Mouse (Mus musculus) lung, postnatal 4 days (tissue): ENCODE results near the gene Cstf2t.

Experiments used
- DNase-seq, 2 experiments: peaks; one replicate each; pipeline ENCODE4 v3.0.0; 2021

Cstf2t gene

DNA sequence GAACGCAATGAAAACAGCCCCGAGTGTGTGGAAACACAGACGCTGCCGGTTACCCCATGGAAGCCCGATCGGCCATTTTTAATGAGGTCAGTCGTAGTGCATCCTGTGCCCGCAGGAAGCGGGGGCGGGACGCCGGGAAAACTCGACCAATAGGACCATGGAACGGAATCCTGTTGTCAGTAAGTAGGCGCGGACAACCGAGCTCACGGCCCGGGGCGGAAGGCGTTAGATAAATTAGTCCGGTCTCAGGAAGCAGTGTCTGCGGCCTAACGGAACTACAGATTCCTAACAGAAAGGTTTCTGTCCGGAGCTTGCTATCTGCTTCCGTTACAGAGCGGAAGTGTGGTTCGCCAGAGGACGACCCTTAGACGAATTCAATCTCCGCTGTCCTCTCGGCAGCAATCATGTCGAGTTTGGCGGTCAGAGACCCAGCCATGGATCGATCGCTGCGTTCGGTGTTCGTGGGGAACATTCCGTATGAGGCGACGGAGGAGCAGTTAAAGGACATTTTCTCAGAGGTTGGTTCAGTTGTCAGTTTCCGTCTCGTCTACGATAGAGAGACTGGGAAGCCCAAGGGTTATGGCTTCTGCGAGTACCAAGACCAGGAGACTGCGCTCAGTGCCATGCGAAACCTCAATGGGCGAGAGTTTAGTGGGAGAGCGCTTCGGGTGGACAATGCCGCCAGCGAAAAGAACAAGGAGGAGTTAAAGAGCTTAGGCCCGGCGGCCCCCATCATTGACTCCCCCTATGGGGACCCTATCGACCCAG is at the start of gene Cstf2t:
Cstf2t (plus strand) TSS at position 176 of the 768 bp plus-strand sequence.
- DNase-seq = peak; percentile 100

DNA sequence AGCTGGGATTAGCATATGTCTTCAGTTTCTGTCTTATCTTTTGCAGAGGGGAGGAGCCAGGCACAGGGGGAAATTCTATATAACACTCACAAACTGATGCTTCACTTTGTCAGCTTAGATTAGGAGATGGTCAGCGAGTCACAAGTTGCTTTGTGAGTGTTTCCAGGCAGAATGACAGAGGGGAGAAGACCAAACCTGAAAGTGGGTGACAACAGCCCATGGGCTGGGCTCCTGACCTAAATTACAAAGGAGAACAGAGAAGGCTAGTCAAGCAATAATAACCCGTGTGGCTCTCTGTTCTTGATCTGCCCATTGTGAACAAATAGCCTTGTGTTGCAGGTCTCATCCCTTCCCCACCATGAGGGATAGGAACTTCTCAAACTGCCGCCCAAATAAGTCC is 43.7 kb upstream of the Cstf2t start:
- no peak for DNase-seq

DNA sequence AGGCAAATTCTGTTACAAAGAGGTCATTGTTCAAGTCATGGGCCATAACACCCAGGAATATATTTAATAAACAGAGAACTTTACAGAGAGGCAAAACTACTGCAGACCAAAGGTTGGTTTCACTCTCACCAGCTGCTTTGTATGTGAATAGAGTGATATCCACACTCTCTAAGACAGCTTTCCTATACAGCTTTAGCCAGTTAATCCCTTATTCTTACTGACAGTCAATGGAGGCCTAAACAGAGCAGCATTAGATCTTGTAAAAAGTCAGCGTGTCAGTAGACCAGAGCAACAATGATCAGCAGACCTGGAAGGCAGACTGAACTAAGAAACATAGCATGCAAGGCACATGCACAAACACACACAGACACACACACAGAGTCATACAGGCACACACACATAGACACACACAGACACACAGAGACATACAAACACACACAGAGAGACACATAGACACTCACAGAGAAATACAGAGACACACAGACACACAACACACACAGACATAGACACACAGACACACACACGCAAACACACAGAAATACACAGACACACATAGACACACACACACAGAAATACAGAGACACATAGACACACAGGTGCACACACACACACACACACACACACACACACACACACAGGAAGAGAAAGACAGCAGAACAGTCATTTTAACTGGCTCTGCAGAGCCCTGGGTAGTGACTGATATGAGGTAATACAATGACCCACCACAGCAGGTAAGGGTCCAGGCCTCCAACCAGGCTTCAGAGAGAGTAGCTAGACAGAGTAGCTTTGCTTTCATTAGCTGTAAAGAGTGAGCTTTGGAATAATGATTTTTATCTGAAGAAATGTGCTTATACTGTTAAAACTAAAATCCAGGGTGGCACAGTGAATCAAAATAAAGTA is 41.4 kb upstream of the Cstf2t start:
- no peak for DNase-seq

DNA sequence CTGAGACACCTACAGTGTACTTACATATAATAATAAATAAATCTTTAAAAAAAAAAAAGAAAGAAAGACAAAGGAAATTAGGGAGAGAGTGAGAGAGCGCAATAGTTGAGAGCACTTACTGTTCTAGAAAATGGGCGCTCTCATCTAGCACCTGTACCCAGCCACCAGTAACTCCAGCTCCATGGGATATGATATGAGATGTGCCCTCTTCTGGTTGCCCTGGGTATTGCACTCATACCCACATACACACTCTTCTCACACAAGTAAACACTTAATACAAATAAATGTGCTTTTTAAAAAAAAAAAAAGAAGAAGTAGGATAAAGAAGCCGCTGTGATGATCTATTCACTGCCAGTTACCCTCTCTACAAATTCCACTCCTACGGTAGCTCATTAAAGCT is 36.0 kb upstream of the Cstf2t start:
- DNase-seq = no peak

DNA sequence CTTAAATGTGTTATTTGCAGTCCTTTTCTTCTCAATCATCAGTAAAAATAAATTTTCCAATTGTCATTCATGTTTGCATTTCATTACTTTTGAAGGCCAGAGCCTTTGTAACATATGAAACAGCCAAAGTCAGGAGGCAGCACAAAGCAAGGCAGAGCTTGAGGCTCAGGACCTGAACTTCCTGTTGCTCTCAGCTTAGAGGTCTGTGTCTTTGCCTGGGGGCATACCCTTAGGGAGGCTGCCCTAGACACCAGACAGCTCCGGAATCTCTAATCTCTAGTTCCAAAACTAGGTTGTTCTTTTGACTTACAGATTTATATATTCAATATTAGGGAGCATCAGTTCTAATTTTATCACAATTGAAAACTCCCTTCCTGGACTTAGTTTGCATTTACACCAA is 17.9 kb upstream of the Cstf2t start:
- DNase-seq = no peak

DNA sequence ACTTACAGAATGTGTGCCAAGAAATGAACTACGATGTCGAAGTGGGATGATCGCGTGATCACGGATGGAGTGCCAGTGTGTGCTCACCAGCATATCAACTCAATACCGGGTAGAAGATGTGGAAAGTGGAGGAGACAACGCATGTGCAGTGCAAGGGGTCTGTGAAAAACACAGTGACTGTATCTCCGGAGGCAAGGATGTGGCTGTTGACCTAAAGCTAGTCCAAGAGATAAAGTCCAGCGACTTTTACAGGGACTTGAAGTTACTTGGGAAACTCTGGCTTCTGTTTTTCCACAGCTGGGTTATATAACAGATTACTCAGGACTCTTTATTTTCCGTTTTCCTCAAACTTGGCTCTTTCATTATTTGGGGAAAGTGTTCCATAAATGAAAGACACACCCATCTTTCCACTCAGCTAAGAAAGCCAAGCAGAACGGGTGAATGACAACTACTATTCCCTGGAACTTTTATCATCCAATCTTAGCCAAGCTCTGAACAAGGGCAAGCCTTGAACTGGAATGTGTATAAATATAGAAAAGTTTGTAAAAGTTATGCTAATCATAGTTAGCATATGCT is 17.3 kb upstream of the Cstf2t start:
- DNase-seq = no peak

DNA sequence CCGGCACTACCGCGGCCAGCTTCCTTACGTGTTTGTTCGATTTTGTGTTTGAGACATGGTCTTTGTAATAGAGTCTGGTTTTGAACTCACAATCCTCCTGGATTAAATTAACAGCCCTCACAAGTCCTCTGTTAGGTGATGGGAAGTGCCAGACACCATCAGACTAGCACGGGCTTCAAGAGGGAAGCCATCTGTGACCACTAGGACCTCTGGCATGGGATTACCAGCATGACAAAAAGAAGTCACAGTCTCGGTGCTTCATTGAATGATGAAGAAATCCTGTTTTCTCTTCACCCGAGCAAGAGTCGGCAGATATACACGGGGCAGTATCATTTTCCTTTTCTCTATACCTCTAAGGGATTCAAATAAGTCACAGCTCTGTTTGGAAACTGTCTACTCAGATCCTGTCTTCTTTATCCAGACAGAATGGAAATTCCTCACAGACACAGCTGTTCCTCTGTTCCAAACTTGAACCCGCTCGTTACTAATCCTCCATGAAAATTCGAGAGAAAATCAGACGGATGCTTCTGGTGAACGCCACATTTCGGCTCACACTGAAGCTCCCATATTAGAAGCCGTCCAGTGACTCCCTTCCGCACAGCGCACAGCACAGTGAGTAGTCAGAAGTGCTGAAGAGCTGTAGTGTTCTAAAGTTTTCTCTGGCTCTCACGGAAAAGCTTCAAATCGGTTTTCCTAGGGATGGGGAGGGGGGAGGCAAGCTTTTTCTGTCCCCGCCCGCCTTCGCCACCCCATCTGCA is 8.5 kb upstream of the Cstf2t start:
- DNase-seq = no peak

DNA sequence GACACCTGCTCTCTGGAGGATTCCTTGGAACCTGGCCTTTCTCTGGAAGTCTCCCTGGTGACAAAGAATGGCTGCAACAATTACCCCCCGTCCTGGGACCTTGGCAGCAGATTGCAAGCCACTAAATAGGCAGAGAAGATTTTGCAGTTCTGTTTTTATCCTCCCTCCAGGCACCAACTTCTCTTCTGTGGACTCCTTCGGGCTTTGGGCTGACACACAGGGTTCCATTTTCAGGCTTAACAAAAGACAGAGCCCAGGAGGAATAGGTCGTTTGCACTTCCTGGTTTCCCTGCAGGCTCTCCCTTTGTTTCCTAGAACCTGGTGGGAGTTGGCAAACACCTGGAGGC is 7.9 kb upstream of the Cstf2t start:
- no peak for DNase-seq

DNA sequence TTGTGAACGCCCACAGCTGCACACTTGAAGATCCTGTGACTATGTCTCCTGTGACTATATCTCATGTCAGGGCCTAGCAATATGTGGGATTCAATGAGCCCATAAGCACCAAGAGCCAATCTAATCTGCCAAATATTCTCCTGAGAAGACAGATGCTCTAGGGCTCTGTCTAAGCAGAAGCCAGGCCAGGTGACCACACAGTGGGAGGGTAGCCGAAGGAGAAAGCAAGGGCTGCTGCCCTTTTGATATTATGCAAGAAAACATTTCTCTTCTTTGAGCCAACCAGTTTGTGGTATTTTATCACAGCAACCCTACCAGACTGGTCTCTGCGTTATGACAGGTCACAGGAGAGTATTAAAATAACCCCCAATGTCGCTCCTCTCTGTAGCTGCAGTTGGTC is 6.5 kb upstream of the Cstf2t start:
- no peak for DNase-seq

DNA sequence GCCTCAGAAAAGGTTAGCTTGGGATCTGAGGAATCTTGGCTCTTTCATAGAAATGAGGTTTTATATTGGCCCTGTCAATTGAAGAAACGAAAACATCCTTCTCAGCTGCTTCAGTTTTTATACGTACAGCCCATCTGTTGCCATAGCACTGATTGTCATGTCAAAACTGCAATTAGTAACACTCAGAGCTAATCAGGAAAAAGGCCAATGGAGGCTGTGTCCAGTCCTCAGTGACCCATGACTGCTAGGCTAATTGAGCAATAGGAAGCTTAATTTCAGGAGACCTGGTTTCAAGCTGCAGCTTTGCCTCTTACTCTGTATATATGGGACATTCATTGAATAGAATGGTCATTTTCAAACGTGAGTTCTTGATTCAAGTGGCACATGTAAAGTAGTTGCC is 4.4 kb upstream of the Cstf2t start:
- no peak for DNase-seq

DNA sequence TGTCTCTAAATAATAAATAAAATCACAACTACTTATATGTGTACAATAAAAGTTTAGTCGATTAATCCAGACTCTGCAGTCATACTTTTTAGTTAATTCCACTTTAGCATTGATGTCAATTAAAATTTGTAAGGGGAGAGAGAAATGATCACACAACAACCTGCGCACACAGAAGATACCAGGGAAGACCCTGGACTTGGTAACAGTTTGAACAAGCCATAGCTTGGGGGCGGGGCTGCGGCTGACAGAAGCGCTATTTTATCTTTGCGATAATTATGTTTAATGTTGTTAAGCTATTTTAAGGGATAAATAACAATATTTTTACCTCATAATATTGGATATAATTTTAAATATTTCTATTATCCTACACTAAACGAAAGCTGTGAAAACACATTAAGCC is 411 bp upstream of the Cstf2t start:
- no peak for DNase-seq

DNA sequence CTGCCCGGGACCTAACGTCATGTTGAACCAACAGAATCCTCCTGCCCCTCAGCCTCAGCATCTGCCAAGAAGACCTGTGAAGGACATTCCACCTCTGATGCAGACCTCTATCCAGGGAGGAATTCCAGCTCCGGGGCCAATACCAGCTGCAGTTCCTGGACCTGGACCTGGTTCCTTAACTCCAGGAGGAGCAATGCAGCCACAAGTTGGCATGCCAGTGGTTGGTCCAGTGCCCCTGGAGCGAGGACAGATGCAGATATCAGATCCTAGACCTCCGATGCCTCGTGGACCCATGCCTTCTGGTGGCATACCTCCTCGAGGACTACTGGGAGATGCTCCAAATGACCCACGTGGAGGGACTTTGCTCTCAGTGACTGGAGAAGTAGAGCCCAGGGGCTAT is 1.1 kb downstream of the Cstf2t start:
- peak in 1 of 2 experiments; percentile 23 for DNase-seq

DNA sequence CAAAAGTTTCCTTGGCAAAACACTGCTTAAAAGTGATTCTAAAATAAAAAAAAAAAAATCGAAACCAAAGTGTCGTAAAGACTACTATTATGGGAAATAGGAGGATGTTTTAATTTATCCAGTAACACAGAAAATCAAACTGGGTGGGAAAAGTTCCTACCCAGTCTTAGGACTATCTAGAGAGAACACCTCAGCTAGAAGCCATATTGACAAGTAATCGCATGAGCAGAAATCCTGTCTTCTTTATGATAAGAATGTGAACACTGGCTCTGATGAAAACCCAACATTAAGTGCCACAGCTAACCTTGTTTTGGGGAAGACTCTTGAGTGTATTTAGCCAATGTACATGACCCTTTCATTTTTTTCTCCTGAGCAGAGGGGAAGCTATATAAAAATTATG is 15.2 kb downstream of the Cstf2t start:
- no peak for DNase-seq

DNA sequence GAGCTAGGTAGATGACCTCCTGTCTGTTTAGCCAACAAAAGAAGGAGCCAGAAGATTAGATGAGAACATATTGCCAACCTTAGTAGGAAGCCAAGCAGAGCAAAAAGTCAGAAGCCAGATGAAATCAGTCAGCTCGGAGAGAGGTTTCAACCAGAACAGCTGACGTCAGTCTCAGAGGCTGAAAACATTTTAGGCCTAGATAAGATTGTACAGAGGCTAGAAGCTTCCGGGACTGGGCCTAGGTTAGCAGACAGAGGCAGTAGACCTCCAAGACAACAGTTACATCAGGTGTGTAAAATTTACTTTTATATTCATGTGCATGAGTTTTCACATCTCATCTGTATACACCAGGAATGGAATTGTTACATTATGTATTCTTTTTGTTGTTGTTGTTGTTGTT is 16.7 kb downstream of the Cstf2t start:
- DNase-seq = no peak

DNA sequence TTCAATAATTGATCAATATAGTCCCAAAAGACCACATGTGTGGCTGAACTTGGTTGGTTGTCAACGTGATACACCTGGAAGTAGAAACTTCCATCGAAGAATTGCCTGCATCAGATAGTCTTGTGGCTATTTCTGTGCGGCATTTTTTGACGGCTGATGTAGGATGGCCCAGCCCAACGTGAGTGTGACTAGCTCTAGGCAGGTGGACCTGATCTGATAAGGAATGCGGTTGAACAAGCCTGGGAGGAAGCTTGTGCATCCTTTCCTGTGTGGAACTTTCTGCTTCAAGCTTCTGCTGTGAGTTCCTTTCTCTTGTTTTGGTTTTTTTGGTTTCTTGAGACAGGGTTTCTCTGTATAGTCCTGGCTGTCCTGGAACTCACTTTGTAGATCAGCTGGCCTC is 22.1 kb downstream of the Cstf2t start:
- DNase-seq = no peak

DNA sequence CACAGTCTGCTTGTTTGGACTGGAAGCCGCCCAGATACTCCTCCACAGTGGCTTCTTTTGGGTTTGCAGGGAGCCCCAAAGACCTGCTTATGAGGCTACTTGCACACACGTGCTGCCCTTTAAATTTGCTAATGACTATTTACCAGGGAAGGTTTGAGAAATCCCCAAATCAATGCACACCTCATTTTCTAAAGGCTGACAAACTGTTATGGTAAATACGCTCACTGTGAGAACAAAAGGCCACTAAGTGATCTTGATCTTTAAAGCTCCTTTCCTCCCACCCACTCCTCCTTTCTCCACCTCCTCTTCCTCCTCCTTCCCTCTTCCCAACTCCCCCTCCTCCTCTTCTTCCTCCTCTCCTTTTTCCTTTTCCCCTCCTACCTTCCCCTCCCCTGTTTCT is 23.4 kb downstream of the Cstf2t start:
- no peak for DNase-seq

DNA sequence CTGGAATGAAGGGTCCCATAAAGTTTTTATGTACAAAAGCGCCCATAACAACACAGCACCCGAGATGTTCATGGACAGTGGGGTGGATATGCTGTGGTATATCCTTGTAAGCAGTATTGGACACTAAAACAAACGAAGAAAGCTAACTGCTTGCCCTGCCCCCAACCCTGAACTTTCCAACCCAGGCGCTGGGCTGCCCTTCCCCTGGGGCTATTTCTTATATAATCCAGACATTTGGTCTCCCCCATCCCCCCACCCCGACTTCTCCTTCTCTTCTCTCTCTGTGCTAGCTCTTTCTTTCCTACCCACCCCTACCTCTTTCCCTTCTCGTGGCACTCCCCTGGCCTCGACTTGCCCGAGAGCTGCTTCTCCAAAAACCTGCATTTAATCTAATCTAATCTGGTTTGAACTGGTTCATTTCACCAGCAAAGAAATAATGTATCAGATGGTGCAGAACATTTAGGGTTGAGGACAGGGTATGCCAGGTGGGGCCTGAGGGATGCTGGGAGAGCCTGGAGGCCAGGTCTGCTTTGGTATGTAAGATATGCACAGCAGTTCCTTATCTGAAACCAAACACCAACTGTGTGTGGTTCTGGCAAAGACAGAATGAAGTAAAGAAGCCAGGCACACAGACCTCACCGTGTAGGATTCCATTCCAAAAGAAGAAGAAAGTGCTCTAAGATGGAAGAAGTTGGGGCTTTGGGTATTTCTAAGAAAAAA is 24.4 kb downstream of the Cstf2t start:
- no peak for DNase-seq

DNA sequence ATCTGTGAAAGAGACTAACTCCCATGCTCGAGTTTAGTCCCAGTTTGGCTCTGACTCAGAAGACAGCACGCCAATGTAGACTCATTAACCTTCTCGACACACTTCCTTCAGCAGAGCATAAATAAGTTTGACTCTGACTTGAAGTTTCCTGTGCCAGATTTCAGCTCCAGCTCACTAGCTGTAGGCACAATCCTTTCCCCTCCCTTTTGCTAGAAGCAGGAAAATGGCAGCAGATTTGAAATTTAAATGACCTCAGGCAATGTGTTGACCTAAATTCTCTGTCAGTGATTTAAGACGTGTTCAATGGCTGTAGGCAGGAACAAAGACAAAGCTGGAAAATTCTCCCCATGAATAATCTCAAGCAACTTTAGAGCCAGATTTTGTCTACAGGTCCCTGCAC is 32.1 kb downstream of the Cstf2t start:
- DNase-seq = no peak

DNA sequence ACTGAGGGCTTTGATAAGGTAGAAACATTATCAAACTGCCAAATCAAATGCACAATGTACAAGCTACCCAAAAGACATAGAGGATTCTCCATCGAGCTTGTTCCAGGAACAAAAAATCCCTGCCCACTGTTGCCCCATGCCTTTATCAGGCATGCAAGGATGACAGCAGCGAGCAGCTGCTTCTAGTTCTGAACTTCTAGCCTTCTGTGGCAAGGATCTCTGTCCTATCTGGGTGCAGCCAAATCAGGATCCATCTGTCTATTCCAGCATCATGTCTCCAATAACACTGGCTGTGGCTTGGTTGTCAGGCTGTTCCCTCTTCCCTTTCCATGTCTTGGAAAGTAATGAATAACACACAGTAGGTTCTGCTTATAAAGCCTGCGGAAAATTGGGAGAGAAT is 42.0 kb downstream of the Cstf2t start:
- DNase-seq = no peak

DNA sequence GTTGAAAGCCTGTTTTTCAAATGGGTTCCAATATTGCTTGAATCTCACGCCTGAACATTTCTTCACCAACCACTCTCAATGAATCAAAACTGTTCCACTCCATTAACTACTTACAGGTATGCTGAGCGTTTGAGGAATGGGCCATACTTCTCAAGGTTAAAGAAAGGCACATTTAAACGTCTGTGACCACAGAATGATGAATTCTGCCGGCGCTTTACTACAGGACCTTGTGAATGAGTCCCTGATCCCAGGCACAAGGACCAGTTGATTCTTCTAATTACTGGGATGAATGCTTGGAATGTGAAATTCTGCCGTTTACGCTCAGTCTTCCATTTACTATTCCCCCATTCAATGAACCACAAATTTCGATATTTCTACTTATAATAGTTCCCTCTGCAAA is 50.0 kb downstream of the Cstf2t start:
- DNase-seq = no peak

DNA sequence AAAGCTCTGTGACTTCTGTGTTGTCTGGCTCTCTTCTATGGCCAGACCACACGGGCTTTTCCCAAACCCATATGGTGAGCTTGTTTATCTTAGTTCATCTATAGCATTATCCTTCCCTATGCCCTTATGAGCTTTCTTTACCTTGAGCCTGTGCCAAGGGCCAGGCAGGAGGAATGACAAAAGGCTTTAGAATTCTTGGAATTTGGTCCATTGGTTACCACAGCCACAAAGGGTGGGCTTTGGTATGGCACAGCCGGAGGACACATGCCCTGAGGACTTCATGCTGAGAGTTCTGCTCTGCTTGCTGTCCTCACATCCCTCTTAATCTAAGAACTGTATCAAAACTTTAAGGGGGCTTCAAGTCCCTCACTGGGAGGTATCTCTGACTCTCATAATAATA is 53.7 kb downstream of the Cstf2t start:
- no peak for DNase-seq
